Mouse (Mus musculus) kidney, adult 2 months (tissue): ENCODE results near the gene Zbtb38.

Source experiments
- CTCF ChIP-seq: fragments of 200-500 bp; conservative IDR thresholded peaks from 2 replicates; pipeline ENCODE4 v1.5.1; 2011; ENCODE audit warnings: low read depth, mild to moderate bottlenecking, control low read depth, low read length, moderate library complexity, mixed read lengths; ENCODE audit not compliant: insufficient read depth, insufficient read length
- POLR2A ChIP-seq: fragments of 200-500 bp; IDR thresholded peaks from one replicate; pipeline ENCODE4 v1.6.1; 2011; ENCODE audit warnings: low read depth, low read length, control low read depth

DNA sequence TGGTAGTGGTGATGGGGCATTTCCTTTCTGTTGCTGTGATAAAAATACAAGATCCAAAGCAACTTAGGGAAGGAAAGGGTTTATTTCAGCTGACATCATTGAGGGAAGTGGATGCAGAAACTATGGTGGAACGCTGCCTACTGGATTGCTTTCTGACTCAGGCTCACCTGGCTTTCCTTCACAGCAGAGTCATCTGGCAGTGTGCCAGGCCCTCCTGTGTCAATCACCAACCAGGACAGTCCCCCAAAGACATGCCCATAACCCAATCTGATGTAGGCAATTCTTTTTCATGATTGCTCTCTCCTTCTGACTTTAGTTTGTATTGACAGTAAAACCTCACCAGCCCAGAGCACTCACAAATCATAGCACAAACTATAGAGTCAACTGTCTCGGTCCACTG, 80.2 kb downstream of the Zbtb38 start:
- no peak for TF ChIP-seq CTCF
- no peak for TF ChIP-seq POLR2A
